Mouse (Mus musculus) left cerebral cortex, adult 9 months (tissue): ENCODE results near the gene Cep85l.

Experiments
- DNase-seq, 2 experiments: peaks; one replicate each; pipeline ENCODE4 v3.0.0; 2022; ENCODE audit warnings: low spot score in 2 of 2

Gene Cep85l

DNA sequence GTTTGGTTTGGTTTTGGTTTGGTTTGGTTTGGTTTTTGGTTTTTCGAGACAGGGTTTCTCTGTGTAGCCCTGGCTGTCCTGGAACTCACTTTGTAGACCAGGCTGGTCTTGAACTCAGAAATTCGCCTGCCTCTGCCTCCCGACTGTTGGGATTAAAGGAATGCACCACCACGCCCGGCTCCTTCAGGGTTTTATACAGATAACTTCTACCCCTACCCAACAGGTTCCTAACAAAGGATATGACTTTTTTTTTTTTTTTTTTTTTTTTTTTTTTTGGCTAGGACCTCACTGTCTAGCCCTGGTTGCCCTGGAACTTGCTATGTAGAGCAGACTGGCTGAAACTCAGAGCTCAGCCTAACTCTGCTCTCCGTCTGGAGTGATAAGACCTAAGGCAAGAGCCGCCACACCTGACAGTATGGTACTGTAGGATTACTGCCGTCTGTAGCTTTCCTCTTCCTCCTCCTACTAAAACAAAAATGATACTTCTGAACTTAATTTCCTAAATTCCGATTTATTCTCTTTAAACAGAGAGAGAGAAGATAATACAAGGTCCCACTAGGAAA lies 37.5 kb downstream of the Cep85l start:
- no peak for DNase-seq

DNA sequence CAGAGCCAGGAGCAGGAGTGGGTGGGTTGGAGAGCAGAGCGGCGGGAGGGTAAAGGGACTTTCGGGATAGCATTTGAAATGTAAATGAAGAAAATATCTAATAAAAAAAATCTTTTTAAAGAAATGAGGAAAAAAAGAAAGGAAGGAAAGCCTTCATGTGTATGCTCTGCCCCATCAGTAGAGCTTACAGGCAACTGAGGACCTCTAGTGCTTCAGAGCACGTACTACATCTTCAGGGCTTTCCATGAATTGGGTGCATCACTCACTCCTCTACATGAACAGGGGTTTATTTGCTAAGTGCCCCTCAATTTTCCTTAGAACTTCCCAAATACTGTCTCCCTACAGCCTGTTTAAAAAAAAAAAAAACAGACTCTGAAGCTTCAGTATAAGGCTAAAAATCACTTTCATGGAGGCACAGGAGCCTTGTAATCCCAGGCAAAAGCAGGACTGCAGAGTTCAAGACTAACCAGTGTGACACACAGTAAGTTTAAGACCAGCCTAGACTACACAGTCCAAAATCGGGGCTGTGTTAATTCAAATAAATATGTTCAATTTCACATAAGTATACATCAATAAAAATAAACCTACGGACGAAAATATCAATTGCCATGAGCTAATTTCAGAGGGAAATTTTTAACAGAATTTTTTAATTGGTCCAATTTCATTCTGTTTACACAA lies 38.3 kb downstream of the Cep85l start:
- peak in 1 of 2 experiments; percentile 20 for DNase-seq

DNA sequence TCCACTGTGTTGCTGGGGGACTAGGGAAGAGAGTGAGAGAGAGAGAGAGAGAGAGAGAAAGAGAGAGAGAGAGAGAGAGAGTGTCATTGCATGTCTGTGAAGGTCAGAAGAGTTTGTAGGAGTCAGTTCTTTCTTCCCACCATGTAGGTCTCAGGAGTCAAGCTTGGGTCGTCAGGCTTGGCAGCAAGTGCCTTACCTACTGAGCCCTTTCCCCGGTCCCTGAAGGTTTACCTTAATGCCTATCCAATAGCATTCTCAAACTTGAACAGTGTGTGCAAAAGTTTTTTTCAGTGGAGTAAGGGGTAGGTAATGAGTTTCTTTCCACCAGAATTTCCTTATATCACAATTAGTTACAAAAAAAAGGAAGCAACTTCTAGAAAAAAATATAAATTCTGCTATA lies 40.7 kb downstream of the Cep85l start:
- no peak for DNase-seq

- DNase-seq = no peak
Measured at GRCm38 (mm10) chr10:53337162-53337923, 42.4 kb downstream of the Cep85l start, which contains the start of gene Pln. Pln (plus strand) TSS chr10:53337667.

GRCm38 (mm10) chr10:53335974-53336373 lies 43.8 kb downstream of the Cep85l start:
- DNase-seq = no peak

GRCm38 (mm10) chr10:53335266-53335665 lies 44.5 kb downstream of the Cep85l start:
- no peak for DNase-seq

DNA sequence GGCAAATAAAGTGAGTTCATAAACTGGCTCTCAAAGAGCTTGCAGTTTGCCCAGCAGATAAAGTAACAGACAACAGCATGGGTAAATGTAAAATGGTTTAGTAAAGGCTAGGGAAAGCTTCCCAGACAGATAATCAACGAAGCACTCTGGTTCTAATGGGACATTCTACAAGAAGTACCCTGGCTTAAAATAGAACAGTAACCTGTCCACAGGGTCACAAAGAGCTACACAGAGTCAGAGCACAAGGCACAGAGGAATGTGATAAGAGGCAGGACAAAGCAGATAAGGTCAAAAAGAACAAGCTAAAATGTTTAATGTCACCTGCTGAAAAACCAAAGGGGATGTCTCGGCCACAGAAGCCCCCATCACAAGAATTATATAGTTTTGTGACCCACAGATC lies 47.0 kb downstream of the Cep85l start:
- DNase-seq = no peak

- no peak for DNase-seq
Measured at GRCm38 (mm10) chr10:53329257-53329656, 50.5 kb downstream of the Cep85l start.

GRCm38 (mm10) chr10:53326367-53326766 lies 53.4 kb downstream of the Cep85l start:
- DNase-seq = no peak

DNA sequence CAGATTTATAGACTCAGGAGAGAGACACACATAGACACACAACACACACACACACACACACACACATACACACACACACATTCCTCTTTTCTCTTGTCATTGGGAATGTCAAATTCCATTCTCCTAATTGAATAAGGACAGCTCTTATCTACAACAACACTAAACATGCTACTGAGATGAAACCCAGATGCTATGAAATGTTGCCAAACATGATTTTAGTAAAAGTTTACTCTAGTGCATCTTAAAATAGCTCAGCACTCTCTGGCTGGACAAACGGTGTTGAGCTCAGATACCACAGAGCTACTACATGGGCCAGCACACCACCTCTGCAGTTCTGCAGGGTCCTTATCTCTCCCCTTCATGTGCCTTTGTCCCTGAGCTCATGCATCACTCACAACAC lies 55.1 kb downstream of the Cep85l start:
- DNase-seq = no peak

DNA sequence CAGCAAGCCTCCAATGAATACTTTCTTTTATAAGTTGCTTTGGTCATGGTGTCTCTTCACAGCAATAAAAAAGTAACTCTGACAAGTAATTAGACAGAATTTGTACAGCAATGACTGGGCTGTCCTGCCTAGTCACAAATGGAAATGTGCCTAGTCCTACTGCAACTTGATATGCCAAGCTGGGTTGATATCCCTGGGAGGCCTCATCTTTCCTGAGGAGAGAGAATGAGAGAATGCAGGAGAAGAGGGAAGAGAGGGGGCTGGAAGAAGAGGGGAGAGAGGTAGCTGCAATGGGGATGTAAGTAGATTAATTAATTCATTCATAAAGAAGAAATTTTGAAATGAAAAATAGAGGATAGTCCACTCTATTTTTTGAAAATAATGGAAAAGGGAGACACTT lies 56.4 kb downstream of the Cep85l start:
- no peak for DNase-seq

- DNase-seq = no peak
Measured at GRCm38 (mm10) chr10:53306674-53307073, 73.1 kb downstream of the Cep85l start.

- DNase-seq = peak in 1 of 2 experiments; percentile 21
Measured at GRCm38 (mm10) chr10:53305867-53306266, 73.9 kb downstream of the Cep85l start.

GRCm38 (mm10) chr10:53285147-53285546 lies 94.6 kb downstream of the Cep85l start:
- no peak for DNase-seq

- no peak for DNase-seq
Measured at GRCm38 (mm10) chr10:53272228-53272627, 107.5 kb downstream of the Cep85l start.

GRCm38 (mm10) chr10:53262021-53262420 lies 117.7 kb downstream of the Cep85l start:
- DNase-seq = no peak

DNA sequence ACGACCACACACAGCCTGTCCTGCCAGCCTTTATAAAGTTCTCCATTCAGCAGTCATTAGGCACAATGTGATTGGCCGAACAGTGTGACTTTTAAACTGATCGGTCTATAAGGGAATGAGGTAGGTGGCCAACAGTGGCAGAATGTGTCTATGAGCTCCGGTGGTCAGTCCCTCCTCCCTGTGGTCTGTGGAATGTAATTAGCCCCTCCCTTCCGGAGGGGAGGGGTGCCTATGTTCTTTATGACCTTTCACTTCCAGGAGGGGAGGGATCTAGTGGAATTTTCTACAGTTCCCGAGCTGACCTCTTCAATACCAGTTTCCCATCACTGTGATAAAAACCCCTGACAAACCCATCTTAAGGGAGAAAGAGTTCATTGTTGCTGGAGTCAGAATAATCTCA lies 144.4 kb downstream of the Cep85l start:
- DNase-seq = no peak

DNA sequence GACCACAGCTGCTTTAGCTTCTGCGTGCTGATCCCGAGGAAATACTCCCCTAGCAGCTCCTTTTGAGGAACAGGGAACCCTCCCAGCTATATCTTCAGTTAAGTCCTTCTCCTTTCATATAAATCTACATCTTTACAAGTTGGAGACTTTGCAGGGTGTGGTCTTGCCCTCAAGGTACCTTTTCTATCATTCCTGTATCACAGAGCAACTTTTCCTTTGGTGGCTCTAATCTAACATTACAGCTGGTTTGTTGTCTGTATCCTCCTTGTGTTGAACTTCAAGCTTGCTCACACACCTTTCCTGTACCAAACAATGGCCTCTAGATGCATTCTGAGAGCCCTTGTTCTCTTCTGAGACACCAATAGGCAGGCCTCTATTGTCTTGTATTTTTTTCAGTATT lies 145.1 kb downstream of the Cep85l start:
- no peak for DNase-seq

GRCm38 (mm10) chr10:53234086-53234613 lies 145.6 kb downstream of the Cep85l start:
- DNase-seq = no peak

- no peak for DNase-seq
Measured at GRCm38 (mm10) chr10:53230809-53231208, 148.9 kb downstream of the Cep85l start.

- DNase-seq = no peak
Measured at GRCm38 (mm10) chr10:53229190-53229589, 150.6 kb downstream of the Cep85l start.
